Mouse (Mus musculus): ENCODE measurements around the gene Lin7a.

GRCm38 (mm10) chr10:107221726-107222125, 49.8 kb upstream of the Lin7a start:
- no peak for TF ChIP-seq CTCF (conservative IDR thresholded peaks at IDR 0.05; ENCODE audit: low read length)
- no peak for TF ChIP-seq POU5F1 (IDR thresholded peaks at IDR 0.05; ENCODE audit: borderline replicate concordance, low read length)
